Mouse (Mus musculus): Measurements from ENCODE around the gene D930020B18Rik. TPM values are rescaled to one million over a fixed set of nuclear protein-coding genes. Genes with fewer than 3 reads are reported as not detected.

D930020B18Rik gene
- total RNA-seq, 2 experiments from 2014 or later = 0.54 TPM; not detected in 1

DNA sequence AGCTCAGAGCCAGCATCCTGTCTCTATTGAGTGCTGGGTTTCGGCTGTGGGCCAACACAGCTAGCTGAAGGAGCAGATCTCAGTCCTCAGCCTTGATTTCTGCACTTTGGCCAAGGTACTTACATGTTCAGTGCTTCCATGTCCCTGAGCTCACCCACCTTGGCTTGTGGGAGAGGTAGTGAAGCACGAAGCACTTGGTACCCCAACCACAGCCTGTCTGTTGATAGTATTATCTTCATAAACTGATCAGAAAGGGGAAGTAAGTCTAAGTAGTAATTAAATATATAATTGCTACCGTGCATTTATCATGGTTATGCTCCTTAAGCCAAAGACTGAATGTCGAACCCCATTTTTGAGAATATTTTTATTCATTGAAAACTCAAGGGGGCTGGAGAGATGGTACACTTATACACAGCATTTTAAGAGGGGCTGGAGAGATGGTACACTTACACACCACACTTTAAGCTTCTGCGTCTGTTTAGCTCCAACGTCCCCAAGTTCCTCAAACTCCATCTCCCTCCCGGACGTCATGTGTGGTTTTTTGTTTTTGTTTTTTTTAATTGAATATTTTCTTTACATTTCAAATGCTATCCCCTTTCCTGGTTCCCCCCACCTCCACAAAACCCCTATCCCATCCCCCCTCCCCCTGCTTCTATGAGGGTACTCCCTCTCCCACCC, 89.8 kb downstream of the D930020B18Rik start:
- Histone ChIP-seq H3K4me3 (no peak overlapping the region), H3K27ac (no peak overlapping the region)
- no peak for DNase-seq (ENCODE audit: low spot score in 2 of 2)
- no peak for TF ChIP-seq CTCF (conservative IDR thresholded peaks at IDR 0.05)

DNA sequence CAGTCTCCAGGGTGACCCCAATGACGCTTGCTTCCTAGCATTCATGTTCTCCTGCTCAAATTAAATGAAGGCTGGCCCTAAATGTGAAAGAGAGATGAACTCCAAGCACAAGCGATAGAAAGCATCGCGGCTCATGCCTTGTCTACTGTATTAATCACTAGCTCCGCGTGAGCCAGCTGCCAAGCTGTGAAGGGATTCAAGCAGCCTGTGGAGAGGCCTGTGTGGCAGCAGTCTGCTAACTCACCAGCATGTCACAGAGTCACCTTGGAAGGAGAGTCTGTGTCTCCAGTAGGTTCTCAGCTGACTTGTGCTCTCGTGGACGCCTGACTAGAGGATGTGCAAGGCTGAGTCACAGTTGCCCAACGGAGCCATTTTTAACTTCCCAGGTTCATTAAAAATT, 91.2 kb downstream of the D930020B18Rik start:
- TF ChIP-seq CTCF (conservative IDR thresholded peaks at IDR 0.05) = no peak
- H3K4me3 ChIP-seq = no peak overlapping the region
- DNase-seq (ENCODE audit: low spot score in 2 of 2) = no peak
- no peak overlapping the region for H3K27ac ChIP-seq

DNA sequence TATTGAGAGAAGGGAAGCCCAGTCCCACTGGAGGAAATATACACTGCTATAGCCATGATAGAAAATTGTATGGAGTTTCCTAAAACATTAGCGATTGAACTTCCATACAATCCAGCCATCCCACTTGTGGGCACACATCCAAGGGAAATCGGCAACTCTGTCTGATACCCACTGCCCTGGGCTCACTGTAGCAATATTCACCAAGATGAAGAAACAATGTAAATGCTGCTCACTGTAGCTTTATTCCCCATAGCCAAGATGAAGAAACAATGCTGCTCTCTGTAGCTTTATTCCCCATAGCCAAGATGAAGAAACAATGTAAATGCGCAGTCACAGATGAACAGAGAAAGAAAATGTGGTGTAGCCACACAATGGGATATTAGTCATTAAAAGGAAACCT, 95.9 kb downstream of the D930020B18Rik start:
- no peak for TF ChIP-seq CTCF (conservative IDR thresholded peaks at IDR 0.05)
- no peak for DNase-seq (ENCODE audit: low spot score in 2 of 2)
- Histone ChIP-seq H3K4me3 (no peak overlapping the region), H3K27ac (no peak overlapping the region)

DNA sequence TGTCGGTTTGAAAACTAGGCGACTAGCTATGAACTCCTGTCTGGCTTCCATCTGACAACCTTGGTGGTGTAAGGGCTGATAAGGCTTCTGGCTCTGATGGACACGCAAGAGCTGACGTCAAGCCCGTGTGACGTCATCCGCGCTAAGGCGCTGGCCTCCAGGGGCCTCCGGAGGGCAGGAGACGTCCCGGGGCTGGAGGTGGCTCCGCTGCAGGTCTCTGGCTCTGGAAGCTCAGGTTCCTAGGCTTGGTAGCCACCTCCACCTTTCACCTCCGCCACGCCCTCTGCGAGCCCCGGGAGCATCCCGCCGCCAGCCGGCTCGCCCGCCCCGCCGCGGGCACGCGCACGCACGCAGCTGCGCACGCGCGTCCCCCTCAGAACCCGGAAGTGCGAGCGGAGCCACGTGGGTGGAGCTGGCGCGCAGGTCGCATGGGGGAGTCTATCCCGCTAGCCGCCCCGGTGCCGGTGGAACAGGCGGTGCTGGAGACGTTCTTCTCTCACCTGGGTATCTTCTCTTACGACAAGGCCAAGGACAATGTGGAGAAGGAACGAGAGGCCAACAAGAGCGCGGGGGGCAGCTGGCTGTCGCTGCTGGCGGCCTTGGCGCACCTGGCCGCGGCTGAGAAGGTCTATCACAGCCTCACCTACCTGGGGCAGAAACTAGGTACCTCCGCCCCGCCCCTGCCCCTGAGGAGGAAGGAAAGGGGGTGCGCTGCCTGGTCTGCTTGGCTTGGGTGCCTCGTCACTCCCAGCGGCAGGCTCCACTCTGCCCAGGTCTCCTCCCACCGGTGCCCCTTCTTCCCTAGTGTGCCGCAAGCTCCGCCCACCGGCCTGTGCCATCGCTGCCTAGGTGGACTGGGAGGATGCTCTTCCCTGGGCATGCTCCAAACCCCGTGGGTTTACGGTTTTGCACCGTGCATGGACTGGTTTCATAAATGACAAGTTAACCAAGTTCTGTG, 98.4 kb downstream of the D930020B18Rik start, which contains the start of gene BC048403:
Gene BC048403, plus strand, starts transcription at position 390 of the 958 bp plus-strand sequence.
- Histone ChIP-seq H3K4me3 (peak within 1 kb of the TSS; percentile 95), H3K27ac (peak within 1 kb of the TSS; percentile 97)
- peak; percentile 33 for TF ChIP-seq CTCF (conservative IDR thresholded peaks at IDR 0.05)
- DNase-seq (ENCODE audit: low spot score in 2 of 2) = peak; percentile 77 to 83

DNA sequence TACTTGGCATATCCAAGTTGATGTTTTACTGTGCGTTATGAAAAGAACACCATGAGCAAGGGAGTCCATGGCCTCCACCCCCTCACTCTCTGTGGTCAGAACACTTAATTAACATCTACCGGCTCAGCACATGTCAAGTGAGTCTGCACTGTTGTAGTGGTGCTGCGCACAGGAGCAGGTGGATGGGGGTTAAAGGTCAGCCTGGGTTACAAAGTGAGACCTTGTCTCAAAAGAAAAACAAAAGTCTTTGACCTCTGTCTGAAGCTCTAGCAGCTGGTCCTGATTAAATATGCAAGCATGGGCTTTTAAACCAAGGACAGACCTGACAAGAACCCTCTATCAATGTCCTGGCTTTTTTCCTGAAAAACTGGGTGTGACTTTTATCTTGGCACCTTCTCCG, 100.9 kb downstream of the D930020B18Rik start:
- H3K27ac ChIP-seq = no peak overlapping the region
- H3K4me3 ChIP-seq = no peak overlapping the region
- no peak for TF ChIP-seq CTCF (conservative IDR thresholded peaks at IDR 0.05)
- DNase-seq (ENCODE audit: low spot score in 2 of 2) = no peak

Small RNA genes lying within 50 kb of the gene (microRNA-seq; reads per million reads assigned to microRNA genes)
- gene Gm24330 = 0 reads per million in 2 experiments

Other genes starting within 250 kb of the D930020B18Rik start
- 1 to 10 TPM; 8.8 to 9.3 TPM for gene Rassf3, start 165.2 kb upstream of the D930020B18Rik start, total RNA-seq (2021)
- 10 to 100 TPM; 49.3 to 55.6 TPM for gene Tbk1, start 54.8 kb upstream of the D930020B18Rik start, total RNA-seq (2021)
- 10 to 100 TPM; 70.0 to 71.6 TPM for gene Xpot, start 15.3 kb upstream of the D930020B18Rik start, total RNA-seq (2021)
- 10 to 100 TPM in 1 of 2 experiments, 1 to 10 TPM in 1; 9.7 to 10.2 TPM for gene BC048403, start 98.3 kb downstream of the D930020B18Rik start, total RNA-seq (2021)